Mouse (Mus musculus) small intestine, adult 2 months (tissue): ENCODE results near the gene Poldip3. TPM values are rescaled to one million over a fixed set of nuclear protein-coding genes. Genes with fewer than 3 reads are reported as not detected.

Source experiments
- H3K27ac ChIP-seq: fragments of 200-500 bp; 2 replicates; pipeline ENCODE4 v1.5.1; 2012; ENCODE audit warnings: low read depth, low read length, control low read depth, inconsistent platforms; ENCODE audit not compliant: insufficient read depth
- H3K27me3 ChIP-seq: fragments of 200-500 bp; 2 replicates; pipeline ENCODE4 v1.6.1; 2012; ENCODE audit warnings: mild to moderate bottlenecking, moderate library complexity, low read length, inconsistent platforms; ENCODE audit not compliant: control insufficient read depth, insufficient read depth
- H3K36me3 ChIP-seq: fragments of 200-500 bp; 2 replicates; pipeline ENCODE4 v1.6.1; 2012; ENCODE audit warnings: mild to moderate bottlenecking, low read length, control low read depth, inconsistent platforms; ENCODE audit not compliant: control insufficient read depth, insufficient read depth
- H3K4me1 ChIP-seq: fragments of 200-500 bp; 2 replicates; pipeline ENCODE4 v1.6.1; 2012; ENCODE audit warnings: low read length, inconsistent platforms, mixed read lengths; ENCODE audit not compliant: control insufficient read depth, insufficient read depth, insufficient read length
- H3K4me3 ChIP-seq: fragments of 200-500 bp; 2 replicates; pipeline ENCODE4 v1.5.1; 2012; ENCODE audit warnings: low read depth, mild to moderate bottlenecking, control low read depth, inconsistent platforms, low read length, moderate library complexity
- CTCF ChIP-seq: fragments of 200-500 bp; IDR thresholded peaks from 2 replicates; pipeline ENCODE4 v1.5.1; 2012; ENCODE audit warnings: low read depth, mild to moderate bottlenecking, control low read depth, inconsistent platforms, low read length, moderate library complexity, mixed read lengths; ENCODE audit not compliant: insufficient replicate concordance, insufficient read length; ENCODE audit errors: extremely low read depth
- POLR2A ChIP-seq: fragments of 200-500 bp; IDR thresholded peaks from 2 replicates; pipeline ENCODE4 v1.6.1; 2012; ENCODE audit warnings: low read depth, mild to moderate bottlenecking, control low read depth, inconsistent platforms, low read length, moderate library complexity
- WGBS: fragments of 180-500 bp; shearing (Covaris S2); methylation state at CpG from one replicate; pipeline ENCODE4 v1.1.7; 2018; 5-methylcytosine and 5-hydroxymethylcytosine counted together
- polyA plus RNA-seq: library from polyadenylated mRNA; depleted of rRNA; stranded (reverse); fragments of >200 nt; gene quantifications from 2 replicates; pipeline ENCODE4 v1.2.3, GENCODE M21; 2012

The Poldip3 gene
- polyA plus RNA-seq, 1 experiment = 46.7 TPM

DNA sequence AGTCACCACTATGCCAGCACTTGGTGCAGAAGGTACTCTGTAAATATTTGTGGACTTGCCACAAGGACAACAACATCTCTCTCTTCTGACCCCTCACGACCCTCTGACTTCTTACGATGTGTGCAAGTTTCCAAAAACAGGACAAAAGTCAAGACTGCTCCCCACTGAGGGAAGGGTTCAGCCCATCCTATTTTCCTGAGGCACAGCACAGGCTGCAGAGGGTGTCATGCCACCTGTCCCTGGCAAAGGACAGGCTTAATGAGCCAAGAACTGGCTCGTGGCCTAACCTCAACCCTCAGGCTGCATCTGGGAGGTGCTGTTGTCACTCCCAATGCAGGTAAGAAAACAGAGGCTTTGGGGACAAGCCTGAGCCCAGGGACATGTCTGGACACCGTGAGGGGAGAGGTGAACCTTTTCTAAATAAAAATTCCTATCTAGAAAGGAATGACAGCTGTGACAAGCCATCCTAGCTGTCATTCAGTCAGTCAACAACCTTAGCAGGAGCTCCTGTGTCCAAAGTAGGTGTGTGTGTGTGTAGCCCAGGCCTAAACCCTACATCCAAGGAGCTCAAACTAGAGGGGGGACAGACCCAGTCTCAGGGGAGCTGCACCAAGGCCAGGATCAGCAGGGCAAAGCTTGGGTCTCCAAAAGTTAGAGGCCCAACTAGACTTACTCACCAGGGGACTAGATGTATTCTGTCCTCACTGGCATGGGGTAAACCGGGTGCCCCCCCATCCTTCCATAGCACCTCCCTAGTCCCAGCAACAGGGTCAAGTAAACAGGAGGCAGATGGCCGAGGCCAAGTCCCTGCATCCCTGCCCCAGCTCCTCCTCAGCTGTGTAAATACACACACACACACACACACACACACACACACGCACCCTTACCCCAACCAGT lies 19.9 kb upstream of the Poldip3 start:
- H3K4me3 ChIP-seq = peak overlapping the region; percentile 36
- peak overlapping the region; percentile 42; the same call in 1 of the 2 replicates for H3K27ac ChIP-seq
- 0 out of 2 replicates have a peak, but pooled peaks cover 9% of the 10 kb centered on the region for H3K36me3 ChIP-seq
- 33% methylated on average over 7 of the region's 7 CpGs for WGBS
- TF ChIP-seq POLR2A (no peak), CTCF (no peak)
- H3K27me3 ChIP-seq = no peaks in the 10 kb centered on the region
- H3K4me1 ChIP-seq = peaks cover 70% of the 10 kb centered on the region

DNA sequence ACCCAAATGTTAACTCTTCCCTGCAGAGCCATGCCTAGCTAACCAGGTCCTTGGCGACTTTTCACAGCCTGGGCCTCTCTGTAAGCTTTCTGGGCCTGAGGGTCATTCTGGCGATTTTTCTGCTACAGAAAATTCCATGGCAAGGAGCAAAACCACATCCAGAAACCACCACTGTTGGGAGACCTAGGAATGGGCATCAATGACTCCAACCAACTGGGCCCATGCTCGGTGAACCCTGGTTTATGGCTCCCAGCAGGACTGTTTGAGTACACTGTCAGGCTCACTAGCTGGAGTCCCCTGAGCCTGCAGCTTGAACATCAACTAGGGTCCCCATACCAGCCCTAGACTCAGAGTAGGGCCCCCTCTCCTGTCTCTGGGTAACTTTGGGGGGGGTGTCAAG lies 19.1 kb upstream of the Poldip3 start:
- WGBS = 79% methylated on average over 3 of the region's 3 CpGs
- H3K4me1 ChIP-seq = peaks cover 65% of the 10 kb centered on the region
- TF ChIP-seq POLR2A (no peak), CTCF (no peak)

DNA sequence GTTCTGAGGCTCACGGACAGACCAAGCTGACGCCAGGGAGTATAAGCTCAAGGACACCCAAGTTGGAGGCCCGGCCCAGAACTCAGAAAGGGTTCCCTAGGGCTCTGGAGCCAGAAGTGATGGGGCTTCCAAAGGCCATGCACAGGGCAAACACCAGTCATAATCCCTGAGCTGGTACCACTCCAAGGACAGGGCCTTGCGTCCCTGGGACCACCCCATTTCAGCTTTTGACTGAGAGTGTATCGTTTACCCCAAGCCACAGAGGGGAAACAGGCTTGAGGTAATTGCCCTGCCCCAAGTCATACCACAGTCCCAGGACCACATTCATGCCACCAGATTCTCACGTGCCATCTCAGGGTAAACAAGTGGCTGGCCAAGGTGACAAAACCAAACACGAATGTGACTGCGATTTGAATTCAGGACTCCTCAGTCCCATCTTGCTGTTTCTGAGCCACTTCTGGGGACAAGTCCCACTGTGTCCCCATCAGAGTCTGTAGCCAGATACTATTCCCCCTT lies 18.4 kb upstream of the Poldip3 start:
- TF ChIP-seq POLR2A (no peak), CTCF (no peak)
- WGBS = 87% methylated on average over 8 of the region's 8 CpGs
- peaks cover 17% of the 10 kb centered on the region for H3K36me3 ChIP-seq
- H3K4me1 ChIP-seq = peaks cover 61% of the 10 kb centered on the region
- H3K27ac ChIP-seq = peak overlapping the region; percentile 76; the same call in 1 of the 2 replicates
- H3K4me3 ChIP-seq = no peak overlapping the region
- H3K27me3 ChIP-seq = no peaks in the 10 kb centered on the region

More for the DNA sequence above, 19.1 kb upstream of the Poldip3 start:
- H3K27ac ChIP-seq = no peak overlapping the region
- peaks cover 12% of the 10 kb centered on the region; the same call in 1 of the 2 replicates for H3K36me3 ChIP-seq
- no peak overlapping the region for H3K4me3 ChIP-seq
- H3K27me3 ChIP-seq = no peaks in the 10 kb centered on the region

DNA sequence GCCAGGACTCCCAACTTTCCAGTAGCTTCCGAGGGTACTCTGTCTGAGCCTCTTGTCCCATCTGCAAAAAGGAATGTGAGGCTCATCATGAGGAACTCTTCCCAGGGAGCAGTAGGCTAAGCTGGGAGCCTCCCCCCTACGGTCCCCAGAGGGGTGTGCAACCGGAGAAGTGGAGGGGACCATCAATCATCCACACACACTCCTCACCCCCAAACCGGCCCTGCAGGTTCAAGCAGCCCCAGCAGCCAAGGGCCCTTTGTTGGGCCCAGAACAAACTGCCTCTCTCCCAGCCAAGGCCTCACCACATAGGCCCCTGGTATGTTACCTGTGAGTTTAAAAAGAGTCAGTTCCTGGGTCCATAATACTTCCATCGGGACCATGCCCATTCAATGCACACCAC lies 17.9 kb upstream of the Poldip3 start:
- Histone ChIP-seq H3K27ac (peak overlapping the region; percentile 76), H3K4me1 (peaks cover 64% of the 10 kb centered on the region), H3K36me3 (peaks cover 22% of the 10 kb centered on the region), H3K4me3 (no peak overlapping the region), H3K27me3 (no peaks in the 10 kb centered on the region)
- 66% methylated on average over 5 of the region's 5 CpGs for WGBS
- no peak for TF ChIP-seq POLR2A
- TF ChIP-seq CTCF = no peak

DNA sequence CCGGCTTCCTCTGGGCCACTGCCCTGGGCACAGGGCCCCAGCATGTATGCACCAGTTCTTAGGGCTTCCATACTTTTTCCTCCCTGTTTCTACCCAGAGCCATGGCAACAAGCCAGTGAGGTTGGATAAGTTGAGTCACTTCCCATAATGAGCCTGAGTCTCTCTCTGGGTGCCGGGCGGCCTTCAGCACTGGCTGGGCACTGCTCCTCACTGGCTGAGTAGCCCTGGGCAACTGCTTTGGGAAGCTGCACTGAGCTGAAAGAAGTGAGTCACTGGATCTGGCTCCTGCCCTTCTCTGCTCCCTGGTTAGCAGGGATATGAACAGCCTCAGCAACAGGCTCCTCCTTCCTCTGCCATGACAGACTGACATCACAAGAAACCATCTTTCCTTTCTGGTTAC lies 17.5 kb upstream of the Poldip3 start:
- Histone ChIP-seq H3K4me3 (no peak overlapping the region), H3K27me3 (no peaks in the 10 kb centered on the region), H3K4me1 (peaks cover 67% of the 10 kb centered on the region), H3K36me3 (peaks cover 27% of the 10 kb centered on the region), H3K27ac (peak overlapping the region; percentile 76)
- 57% methylated on average over 3 of the region's 3 CpGs for WGBS
- TF ChIP-seq POLR2A = no peak
- no peak for TF ChIP-seq CTCF

DNA sequence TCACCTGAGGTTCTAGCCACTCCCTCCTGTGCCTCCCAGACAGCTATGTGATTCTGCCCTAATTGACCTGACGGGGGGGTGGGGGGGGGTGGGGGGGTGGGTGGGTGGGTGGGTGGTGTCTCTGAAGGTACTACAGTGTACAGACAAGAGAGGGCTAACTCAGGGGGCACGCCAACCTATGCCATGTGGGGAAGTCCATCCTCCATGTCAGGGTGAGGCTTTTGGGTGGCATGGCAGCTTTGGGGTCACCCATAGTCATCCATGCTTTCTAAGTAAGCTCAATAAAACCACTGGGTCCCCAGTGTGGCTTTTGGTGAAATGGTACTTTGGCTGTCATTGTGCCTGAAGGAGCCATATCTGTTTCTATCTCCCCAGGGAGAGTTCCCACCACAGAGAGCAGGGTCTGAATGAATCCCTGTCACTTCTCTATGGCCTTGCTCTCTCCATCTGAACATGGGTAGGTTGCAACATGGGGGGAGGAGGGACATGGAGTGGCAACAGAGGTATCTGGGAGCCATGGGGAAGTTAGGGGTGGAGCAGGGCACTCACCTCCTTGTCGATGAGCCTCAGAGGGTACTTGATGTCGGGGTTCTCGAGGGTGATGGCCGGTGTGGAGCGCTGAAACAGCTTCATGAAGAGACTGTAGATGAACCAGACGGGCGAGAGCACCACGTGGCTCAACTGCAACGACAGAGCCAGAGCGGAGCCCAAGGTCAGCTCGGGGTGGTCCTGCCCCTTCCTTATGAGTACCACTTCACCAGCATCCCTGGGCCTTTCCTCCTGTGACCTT lies 16.5 kb upstream of the Poldip3 start:
- WGBS = 85% methylated on average over 13 of the region's 13 CpGs
- peak overlapping the region; percentile 76 for H3K27ac ChIP-seq
- no peak for TF ChIP-seq CTCF
- no peak for TF ChIP-seq POLR2A
- H3K27me3 ChIP-seq = no peaks in the 10 kb centered on the region
- H3K36me3 ChIP-seq = peaks cover 36% of the 10 kb centered on the region
- peaks cover 61% of the 10 kb centered on the region for H3K4me1 ChIP-seq
- H3K4me3 ChIP-seq = no peak overlapping the region
